In genomic region chr3:127161085-127161837, GRCm38 (mm10) we compare ENCODE assay signal across 8 mouse cellular contexts.
A peak's percentile ranks its signal among the peaks of the same experiment; 100 is the strongest.
DNase-seq lines count a peak whose midpoint lies in the region; ATAC-seq lines count a peak whose summit lies in the region.

No protein-coding gene starts in this region.

- WGBS in kidney, embryonic 16.5 days, result 5% methylated on average over 23 of the region's 23 CpGs
- WGBS in hindbrain, embryonic 16.5 days, result 5% methylated on average over 23 of the region's 23 CpGs
- WGBS in neural tube, embryonic 11.5 days, result 5% methylated on average over 23 of the region's 23 CpGs

- H3K4me3 ChIP-seq in kidney, embryonic 16.5 days (ENCODE audit: low read length), result peak overlapping the region; percentile 53
- H3K4me3 ChIP-seq in hindbrain, embryonic 16.5 days (ENCODE audit: low read length), result peak overlapping the region; percentile 60
- H3K4me3 ChIP-seq in neural tube, embryonic 11.5 days (ENCODE audit: low read depth, low read length), result peak overlapping the region; percentile 66

- peak overlapping the region; percentile 98 for H3K4me2 ChIP-seq in kidney, embryonic 16.5 days (replicated peaks; ENCODE audit: low read depth, low read length)
- H3K4me2 ChIP-seq in hindbrain, embryonic 16.5 days (ENCODE audit: low read length), result peak overlapping the region; percentile 95
- peak overlapping the region; percentile 100 for H3K4me2 ChIP-seq in neural tube, embryonic 11.5 days (ENCODE audit: low read depth)

- no peak for DNase-seq in kidney, postnatal 14 days
- peak; percentile 34 for DNase-seq in embryo, embryonic 10.5 days (ENCODE audit: low spot score)
- DNase-seq in neural tube, embryonic 11.5 days (ENCODE audit: low spot score), result peak; percentile 16
- DNase-seq in MN1 (ENCODE audit: low spot score), result no peak
- DNase-seq in gastrocnemius, adult 18-20 months (ENCODE audit: low spot score), result no peak
- DNase-seq in layer of hippocampus, postnatal 36 days, result no peak

- H3K27ac ChIP-seq in kidney, embryonic 16.5 days (ENCODE audit: low read length), result no peak overlapping the region
- peak overlapping the region; percentile 10 for H3K27ac ChIP-seq in hindbrain, embryonic 16.5 days (ENCODE audit: low read depth, low read length)
- no peak overlapping the region for H3K27ac ChIP-seq in neural tube, embryonic 11.5 days (ENCODE audit: low read depth, low read length)

- H3K9me3 ChIP-seq in kidney, embryonic 16.5 days (ENCODE audit: low read length), result no peaks in the 10 kb centered on the region
- H3K9me3 ChIP-seq in hindbrain, embryonic 16.5 days (ENCODE audit: control insufficient read depth, low read length), result no peaks in the 10 kb centered on the region
- H3K9me3 ChIP-seq in neural tube, embryonic 11.5 days (ENCODE audit: control insufficient read depth, low read length), result no peaks in the 10 kb centered on the region

- H3K27me3 ChIP-seq in kidney, embryonic 16.5 days (ENCODE audit: insufficient read depth, low read length), result peaks cover 23% of the 10 kb centered on the region
- H3K27me3 ChIP-seq in hindbrain, embryonic 16.5 days (replicated peaks; ENCODE audit: control insufficient read depth, insufficient read depth, low read length), result no peaks in the 10 kb centered on the region
- no peaks in the 10 kb centered on the region for H3K27me3 ChIP-seq in neural tube, embryonic 11.5 days (ENCODE audit: control insufficient read depth, insufficient read depth, low read length)

- peak; percentile 66 for ATAC-seq in kidney, embryonic 16.5 days (ENCODE audit: low FRiP score, low TSS enrichment)
- no peak for ATAC-seq in hindbrain, embryonic 16.5 days
- no peak for ATAC-seq in neural tube, embryonic 11.5 days (ENCODE audit: insufficient read depth, low FRiP score, low TSS enrichment)

- H3K36me3 ChIP-seq in kidney, embryonic 16.5 days (ENCODE audit: insufficient read depth, low read length), result no peaks in the 10 kb centered on the region
- no peaks in the 10 kb centered on the region for H3K36me3 ChIP-seq in hindbrain, embryonic 16.5 days (ENCODE audit: control insufficient read depth, insufficient read depth, low read length)
- no peaks in the 10 kb centered on the region for H3K36me3 ChIP-seq in neural tube, embryonic 11.5 days (ENCODE audit: control insufficient read depth, insufficient read depth, low read length)

- peak overlapping the region; percentile 53; the same call in 1 of the 2 replicates for H3K9ac ChIP-seq in kidney, embryonic 16.5 days (replicated peaks; ENCODE audit: low read length)
- peak overlapping the region; percentile 67 for H3K9ac ChIP-seq in hindbrain, embryonic 16.5 days (ENCODE audit: low read depth, low read length)
- peak overlapping the region; percentile 56 for H3K9ac ChIP-seq in neural tube, embryonic 11.5 days (ENCODE audit: low read length)

- H3K4me1 ChIP-seq in kidney, embryonic 16.5 days (ENCODE audit: insufficient read depth, low read length), result peaks cover 12% of the 10 kb centered on the region
- peaks cover 7% of the 10 kb centered on the region for H3K4me1 ChIP-seq in hindbrain, embryonic 16.5 days (ENCODE audit: control insufficient read depth, insufficient read depth, low read depth, low read length)
- H3K4me1 ChIP-seq in neural tube, embryonic 11.5 days (ENCODE audit: control insufficient read depth, insufficient read depth, low read length), result peaks cover 5% of the 10 kb centered on the region; the same call in 1 of the 2 replicates

Comparison
In these comparisons a context has a peak if more than half of its experiments do, and no peak if none do; other contexts are left out.
1. DNase-seq: peak in embryo, embryonic 10.5 days (single experiment) and neural tube, embryonic 11.5 days (single experiment); none in kidney, postnatal 14 days (single experiment), MN1 (single experiment), gastrocnemius, adult 18-20 months (single experiment) and layer of hippocampus, postnatal 36 days (0 of 2).
2. Peak in every context shown above with its lines, with median percentiles within 50 percentile points of each other: H3K4me2 ChIP-seq, H3K4me3 ChIP-seq and H3K9ac ChIP-seq.